Mouse (Mus musculus) MEL (cell line): ENCODE measurements at regions not wholly inside any gene's neighbourhood (a gene's known extent, or its start where the extent isn't known, plus 50 kb on each side); places are given as distances from the start of the nearest gene placed in this dataset.

ENCODE experiments used
- DNase-seq: peaks from one replicate; pipeline ENCODE4 v3.0.0; 2011; ENCODE audit warnings: low read depth, low spot score
- H3K27ac ChIP-seq: 2 replicates; pipeline ENCODE4 v1.5.1; 2012; ENCODE audit warnings: low read depth, mild to moderate bottlenecking, control low read depth, low read length, moderate library complexity; ENCODE audit not compliant: control insufficient read depth
- H3K27me3 ChIP-seq, 2 experiments: fragments of 150-350 bp in 1 of 2; sonication (generic) in 1 of 2; 2 replicates each; pipeline ENCODE4 v1.6.1; 2012; ENCODE audit warnings: low read length in 2 of 2, mild to moderate bottlenecking in 2 of 2, improper control_type of control experiment in 1 of 2, moderate library complexity in 1 of 2; ENCODE audit not compliant: insufficient read depth in 2 of 2, control insufficient read depth in 1 of 2
- H3K36me3 ChIP-seq, 2 experiments: 2 replicates each; pipeline ENCODE4 v1.6.1; 2012 to 2014; ENCODE audit warnings: low read length in 2 of 2, improper control_type of control experiment in 1 of 2, inconsistent platforms in 1 of 2, mild to moderate bottlenecking in 1 of 2; ENCODE audit not compliant: insufficient read depth in 2 of 2, control insufficient read depth in 1 of 2
- H3K4me1 ChIP-seq, 2 experiments: fragments of 150-350 bp in 1 of 2; sonication (generic) in 1 of 2; 2 replicates each; pipeline ENCODE4 v1.6.1; 2012; ENCODE audit warnings: low read length in 2 of 2, improper control_type of control experiment in 1 of 2, mild to moderate bottlenecking in 1 of 2; ENCODE audit not compliant: insufficient read depth in 2 of 2, control insufficient read depth in 1 of 2
- H3K4me3 ChIP-seq, 2 experiments: fragments of 150-350 bp in 1 of 2; sonication (generic) in 1 of 2; 2 replicates each; pipeline ENCODE4 v1.5.1; 2012; ENCODE audit warnings: low read depth in 2 of 2, low read length in 2 of 2, mild to moderate bottlenecking in 2 of 2, moderate library complexity in 2 of 2, control low read depth in 1 of 2, improper control_type of control experiment in 1 of 2; ENCODE audit not compliant: control insufficient read depth in 1 of 2, insufficient read depth in 1 of 2
- H3K79me2 ChIP-seq: 2 replicates; pipeline ENCODE4 v1.6.1; 2012; ENCODE audit warnings: mild to moderate bottlenecking, low read length, moderate library complexity; ENCODE audit not compliant: control insufficient read depth, poor library complexity, insufficient read depth
- H3K9ac ChIP-seq: 2 replicates; pipeline ENCODE4 v1.6.1; 2012; ENCODE audit warnings: low read depth, mild to moderate bottlenecking, control low read depth, low read length, moderate library complexity; ENCODE audit not compliant: control insufficient read depth, poor library complexity, severe bottlenecking
- H3K9me3 ChIP-seq: fragments of 150-350 bp; sonication (generic); replicated peaks from 2 replicates; pipeline ENCODE4 v1.6.1; 2012; ENCODE audit warnings: mild to moderate bottlenecking, low read length, improper control_type of control experiment, moderate library complexity; ENCODE audit not compliant: insufficient read depth
- CHD1 ChIP-seq: IDR thresholded peaks from 2 replicates; pipeline ENCODE4 v1.6.1; 2012; ENCODE audit warnings: low read depth, mild to moderate bottlenecking, inconsistent platforms, low read length, improper control_type of control experiment
- CTCF ChIP-seq, 3 experiments: IDR thresholded peaks in 2 of 3; conservative IDR thresholded peaks in 1 of 3; 2 replicates each; pipeline ENCODE4 v1.5.1; 2011 to 2012; ENCODE audit warnings: low read length in 3 of 3, low read depth in 2 of 3, mild to moderate bottlenecking in 2 of 3, improper control_type of control experiment in 1 of 3, inconsistent platforms in 1 of 3, mixed read lengths in 1 of 3, moderate library complexity in 1 of 3; ENCODE audit not compliant: control insufficient read depth in 1 of 3, insufficient read depth in 1 of 3, poor library complexity in 1 of 3, severe bottlenecking in 1 of 3
- E2F4 ChIP-seq: IDR thresholded peaks from 2 replicates; pipeline ENCODE4 v1.6.1; 2011; ENCODE audit warnings: low read depth, low read length, improper control_type of control experiment, borderline replicate concordance
- ELF1 ChIP-seq: IDR thresholded peaks from 2 replicates; pipeline ENCODE4 v1.6.1; 2014; ENCODE audit warnings: low read depth, mild to moderate bottlenecking, inconsistent platforms, low read length, improper control_type of control experiment, moderate library complexity
- EP300 ChIP-seq, 2 experiments: IDR thresholded peaks; 2 replicates each; pipeline ENCODE4 v1.6.1; 2011; ENCODE audit warnings: improper control_type of control experiment in 2 of 2, low read length in 2 of 2, low read depth in 1 of 2, mild to moderate bottlenecking in 1 of 2
- ETS1 ChIP-seq: IDR thresholded peaks from 2 replicates; pipeline ENCODE4 v1.6.1; 2012; ENCODE audit warnings: low read depth, mild to moderate bottlenecking, inconsistent platforms, low read length, improper control_type of control experiment, moderate library complexity
- GABPA ChIP-seq: IDR thresholded peaks from 2 replicates; pipeline ENCODE4 v1.6.1; 2012; ENCODE audit warnings: low read depth, mild to moderate bottlenecking, inconsistent platforms, low read length, improper control_type of control experiment, moderate library complexity
- GATA1 ChIP-seq: IDR thresholded peaks from 2 replicates; pipeline ENCODE4 v1.6.1; 2011; ENCODE audit warnings: low read depth, low read length, improper control_type of control experiment
- HCFC1 ChIP-seq: IDR thresholded peaks from 2 replicates; pipeline ENCODE4 v1.6.1; 2012; ENCODE audit warnings: low read depth, mild to moderate bottlenecking, inconsistent platforms, low read length, improper control_type of control experiment, moderate library complexity
- MAX ChIP-seq: IDR thresholded peaks from 2 replicates; pipeline ENCODE4 v1.6.1; 2011; ENCODE audit warnings: low read length, improper control_type of control experiment
- MEF2A ChIP-seq: IDR thresholded peaks from 2 replicates; pipeline ENCODE4 v1.6.1; 2014; ENCODE audit warnings: low read depth, mild to moderate bottlenecking, inconsistent platforms, low read length, improper control_type of control experiment; ENCODE audit not compliant: poor library complexity, insufficient replicate concordance, severe bottlenecking; ENCODE audit errors: extremely low read depth
- MYC ChIP-seq: IDR thresholded peaks from 2 replicates; pipeline ENCODE4 v1.6.1; 2011; ENCODE audit warnings: low read depth, mild to moderate bottlenecking, low read length, improper control_type of control experiment, moderate library complexity
- NRF1 ChIP-seq: IDR thresholded peaks from 2 replicates; pipeline ENCODE4 v1.6.1; 2014; ENCODE audit warnings: low read depth, mild to moderate bottlenecking, inconsistent platforms, low read length, improper control_type of control experiment, moderate library complexity; ENCODE audit not compliant: poor library complexity, insufficient read depth, severe bottlenecking
- POLR2A ChIP-seq, 2 experiments: IDR thresholded peaks; 2 replicates each; pipeline ENCODE4 v1.6.1; 2011 to 2012; ENCODE audit warnings: low read length in 2 of 2, mild to moderate bottlenecking in 2 of 2, control low read depth in 1 of 2, improper control_type of control experiment in 1 of 2, low read depth in 1 of 2, moderate library complexity in 1 of 2; ENCODE audit not compliant: control insufficient read depth in 1 of 2, insufficient read depth in 1 of 2, poor library complexity in 1 of 2
- SMC3 ChIP-seq: IDR thresholded peaks from 2 replicates; pipeline ENCODE4 v1.6.1; 2011; ENCODE audit warnings: low read depth, low read length, improper control_type of control experiment
- TBP ChIP-seq: IDR thresholded peaks from 2 replicates; pipeline ENCODE4 v1.8.0; 2011; ENCODE audit warnings: low read depth, low read length, improper control_type of control experiment
- ZKSCAN1 ChIP-seq: IDR thresholded peaks from 2 replicates; pipeline ENCODE4 v1.6.1; 2012; ENCODE audit warnings: low read depth, mild to moderate bottlenecking, inconsistent platforms, low read length, improper control_type of control experiment, moderate library complexity
- ZNF384 ChIP-seq: IDR thresholded peaks from 2 replicates; pipeline ENCODE4 v1.6.1; 2012; ENCODE audit warnings: low read depth, mild to moderate bottlenecking, inconsistent platforms, low read length, improper control_type of control experiment

GRCm38 (mm10) chr13:44346636-44347035 is 382.6 kb upstream of the Jarid2 start:
- Histone ChIP-seq H3K9me3 (no peaks in the 10 kb centered on the region), H3K9ac (no peak overlapping the region), H3K4me1 (no peaks in the 10 kb centered on the region), H3K79me2 (no peaks in the 10 kb centered on the region), H3K4me3 (no peak overlapping the region), H3K36me3 (no peaks in the 10 kb centered on the region), H3K27me3 (no peaks in the 10 kb centered on the region), H3K27ac (no peak overlapping the region)
- DNase-seq: no peak
- no peak for TF ChIP-seq CHD1
- TF ChIP-seq E2F4: no peak
- no peak for TF ChIP-seq POLR2A (IDR thresholded peaks at IDR 0.05; ENCODE audit: control insufficient read depth in 1 of 2, insufficient read depth in 1 of 2, low read depth in 1 of 2, low read length in 2 of 2, poor library complexity in 1 of 2)
- TF ChIP-seq CTCF (IDR thresholded peaks at IDR 0.05 in 2 of 3, conservative IDR thresholded peaks at IDR 0.05 in 1 of 3; ENCODE audit: control insufficient read depth in 1 of 3, insufficient read depth in 1 of 3, low read depth in 2 of 3, low read length in 3 of 3, poor library complexity in 1 of 3, severe bottlenecking in 1 of 3): no peak
- no peak for TF ChIP-seq MYC

DNA sequence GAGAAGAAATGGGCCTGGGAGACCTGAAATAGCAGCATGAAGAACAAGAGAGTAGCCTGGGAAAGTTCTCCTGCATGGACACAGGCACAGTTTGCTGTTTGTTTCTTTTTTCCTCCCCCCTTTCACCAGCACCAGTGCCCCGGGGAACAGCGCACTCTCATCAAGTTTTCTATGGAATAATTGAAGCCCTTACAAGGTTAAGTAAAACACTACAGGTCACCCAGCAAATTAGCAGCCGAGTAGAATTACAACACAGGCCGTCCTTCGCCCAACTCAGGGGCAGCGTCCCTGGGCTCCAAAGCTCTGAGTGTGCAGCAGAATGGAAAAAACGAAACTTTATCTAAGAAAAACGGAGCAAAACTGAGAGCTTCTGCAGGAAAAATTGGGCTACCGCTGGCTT is 381.6 kb upstream of the Jarid2 start:
- DNase-seq: no peak
- no peak overlapping the region for H3K27ac ChIP-seq
- H3K4me1 ChIP-seq: no peaks in the 10 kb centered on the region
- H3K9me3 ChIP-seq: no peaks in the 10 kb centered on the region
- H3K4me3 ChIP-seq: no peak overlapping the region
- no peaks in the 10 kb centered on the region for H3K79me2 ChIP-seq
- TF ChIP-seq ELF1: no peak
- no peak for TF ChIP-seq MYC
- TF ChIP-seq EP300 (IDR thresholded peaks at IDR 0.05; ENCODE audit: low read depth in 1 of 2, low read length in 2 of 2): no peak
- no peak for TF ChIP-seq MAX
- no peak for TF ChIP-seq ETS1
- TF ChIP-seq TBP: no peak
- H3K9ac ChIP-seq: no peak overlapping the region
- no peaks in the 10 kb centered on the region for H3K36me3 ChIP-seq
- H3K27me3 ChIP-seq: no peaks in the 10 kb centered on the region

DNA sequence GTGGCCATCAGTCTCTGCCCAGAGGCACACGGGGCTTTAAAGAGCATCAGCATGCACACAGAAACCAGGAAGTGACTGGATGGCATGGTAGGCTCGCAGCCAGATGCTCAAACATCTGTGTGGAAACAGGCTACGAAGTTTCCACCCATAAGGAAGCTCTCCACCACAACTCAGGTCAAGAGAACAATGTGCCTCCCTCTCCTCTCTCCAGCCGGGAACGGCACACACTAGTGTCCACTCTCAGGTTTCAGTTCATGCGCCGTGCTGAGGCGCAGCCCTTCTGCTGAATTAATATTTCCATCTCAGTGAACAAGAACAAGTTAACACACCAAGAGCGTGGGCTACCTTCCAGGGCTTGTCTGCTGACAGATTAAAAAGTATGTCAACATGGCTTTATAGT is 375.4 kb upstream of the Jarid2 start:
- DNase-seq: no peak
- H3K4me3 ChIP-seq: no peak overlapping the region
- H3K9ac ChIP-seq: no peak overlapping the region
- H3K79me2 ChIP-seq: no peaks in the 10 kb centered on the region
- no peak overlapping the region for H3K27ac ChIP-seq
- H3K4me1 ChIP-seq: no peaks in the 10 kb centered on the region
- no peak for TF ChIP-seq GATA1
- no peak for TF ChIP-seq ELF1
- no peak for TF ChIP-seq SMC3
- TF ChIP-seq ZNF384: no peak
- no peak for TF ChIP-seq MEF2A
- TF ChIP-seq GABPA: no peak
- no peak for TF ChIP-seq ZKSCAN1
- TF ChIP-seq NRF1: no peak
- TF ChIP-seq POLR2A (IDR thresholded peaks at IDR 0.05; ENCODE audit: control insufficient read depth in 1 of 2, insufficient read depth in 1 of 2, low read depth in 1 of 2, low read length in 2 of 2, poor library complexity in 1 of 2): no peak
- no peak for TF ChIP-seq HCFC1
- no peak for TF ChIP-seq MYC
- TF ChIP-seq CTCF (IDR thresholded peaks at IDR 0.05 in 2 of 3, conservative IDR thresholded peaks at IDR 0.05 in 1 of 3; ENCODE audit: control insufficient read depth in 1 of 3, insufficient read depth in 1 of 3, low read depth in 2 of 3, low read length in 3 of 3, poor library complexity in 1 of 3, severe bottlenecking in 1 of 3): no peak
- TF ChIP-seq, all 39 proteins: peak for 0
- H3K36me3 ChIP-seq: no peaks in the 10 kb centered on the region
- no peaks in the 10 kb centered on the region; a peak in 1 of 4 replicates for H3K27me3 ChIP-seq
- no peaks in the 10 kb centered on the region for H3K9me3 ChIP-seq
